Mouse (Mus musculus): ENCODE data around the gene Prima1. TPM values are rescaled to one million over a fixed set of nuclear protein-coding genes. Genes with fewer than 3 reads are reported as not detected.

Gene Prima1
- polyA plus RNA-seq, 1 experiment from 2014 or later = 0.51 TPM

DNA sequence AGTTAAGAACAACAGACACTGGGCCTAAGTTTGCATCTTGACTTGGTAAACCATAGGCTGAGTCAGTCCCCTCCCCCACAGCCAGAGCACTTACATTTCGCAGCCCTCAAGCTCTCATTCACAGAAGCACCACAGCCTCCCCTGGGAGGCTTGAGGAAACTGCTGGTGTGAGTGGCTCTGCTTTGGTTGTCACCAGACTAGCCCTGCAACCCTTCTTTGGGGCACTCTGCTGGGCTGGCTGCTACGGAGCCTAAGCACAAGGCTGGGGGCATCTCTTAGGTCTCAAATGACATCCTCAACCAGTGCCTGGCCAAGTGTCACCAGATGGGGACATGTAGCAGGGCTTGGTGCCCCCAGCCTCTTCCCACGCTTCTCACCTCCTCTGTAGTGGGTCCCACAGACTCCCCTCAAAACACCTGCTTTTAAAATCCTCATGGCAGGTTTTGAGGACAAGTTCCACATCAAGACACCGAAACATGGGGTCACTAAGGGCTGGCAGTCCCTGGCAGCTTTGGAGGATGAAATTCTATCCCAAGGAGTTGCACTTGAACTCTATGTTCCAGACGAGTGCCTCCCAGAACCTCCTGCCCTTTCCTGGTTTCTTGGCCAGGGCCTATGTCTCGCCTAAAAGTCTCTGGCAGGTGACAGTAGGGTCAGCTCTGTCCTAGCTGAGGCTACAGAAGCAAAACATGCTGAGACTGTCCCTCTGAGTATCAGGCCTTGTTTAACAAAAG, 25.9 kb downstream of the Prima1 start:
- Histone ChIP-seq H3K27ac (ENCODE audit: low read depth, low read length) (no peak overlapping the region), H3K4me3 (ENCODE audit: low read depth, low read length) (no peak overlapping the region), H3K36me3 (ENCODE audit: control insufficient read depth, insufficient read depth) (no peaks in the 10 kb centered on the region), H3K4me2 (replicated peaks; ENCODE audit: low read depth) (no peak overlapping the region), H3K4me1 (replicated peaks; ENCODE audit: control insufficient read depth, insufficient read depth, low read length) (no peaks in the 10 kb centered on the region), H3K9ac (ENCODE audit: low read depth, low read length) (no peak overlapping the region), H3K27me3 (replicated peaks; ENCODE audit: control insufficient read depth, insufficient read depth, low read length) (no peaks in the 10 kb centered on the region), H3K9me3 (ENCODE audit: control insufficient read depth) (no peaks in the 10 kb centered on the region)
- TF ChIP-seq CTCF (IDR thresholded peaks at IDR 0.05; ENCODE audit: low read depth) = no peak
- WGBS = 74% methylated on average over 6 of the region's 6 CpGs
- no peak for ATAC-seq

DNA sequence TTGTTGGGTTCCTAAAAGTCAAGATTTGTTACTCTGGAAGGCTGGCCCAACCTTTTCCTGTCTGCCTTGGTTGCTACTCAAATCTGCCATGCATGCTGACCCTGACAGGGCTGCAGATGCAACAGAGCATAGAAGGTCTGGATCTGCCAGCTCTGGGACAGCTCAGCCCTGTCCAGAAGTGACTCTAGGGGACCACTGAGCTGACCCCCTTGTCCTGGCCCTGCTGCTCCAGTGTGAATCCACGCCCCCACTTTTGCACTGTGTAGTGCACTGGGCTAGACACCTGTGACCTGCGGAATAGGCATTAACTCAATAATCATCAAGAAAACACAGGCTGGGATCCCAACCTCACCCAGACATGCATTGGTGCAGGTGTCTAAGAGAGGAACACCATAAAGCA, 27.2 kb downstream of the Prima1 start:
- Histone ChIP-seq H3K27me3 (replicated peaks; ENCODE audit: control insufficient read depth, insufficient read depth, low read length) (no peaks in the 10 kb centered on the region), H3K36me3 (ENCODE audit: control insufficient read depth, insufficient read depth) (no peaks in the 10 kb centered on the region), H3K4me3 (ENCODE audit: low read depth, low read length) (no peak overlapping the region), H3K4me2 (replicated peaks; ENCODE audit: low read depth) (no peak overlapping the region), H3K4me1 (replicated peaks; ENCODE audit: control insufficient read depth, insufficient read depth, low read length) (no peaks in the 10 kb centered on the region), H3K27ac (ENCODE audit: low read depth, low read length) (no peak overlapping the region), H3K9me3 (ENCODE audit: control insufficient read depth) (no peaks in the 10 kb centered on the region), H3K9ac (ENCODE audit: low read depth, low read length) (no peak overlapping the region)
- no peak for TF ChIP-seq CTCF (IDR thresholded peaks at IDR 0.05; ENCODE audit: low read depth)
- 89% methylated on average over 2 of the region's 2 CpGs for WGBS
- ATAC-seq = no peak

DNA sequence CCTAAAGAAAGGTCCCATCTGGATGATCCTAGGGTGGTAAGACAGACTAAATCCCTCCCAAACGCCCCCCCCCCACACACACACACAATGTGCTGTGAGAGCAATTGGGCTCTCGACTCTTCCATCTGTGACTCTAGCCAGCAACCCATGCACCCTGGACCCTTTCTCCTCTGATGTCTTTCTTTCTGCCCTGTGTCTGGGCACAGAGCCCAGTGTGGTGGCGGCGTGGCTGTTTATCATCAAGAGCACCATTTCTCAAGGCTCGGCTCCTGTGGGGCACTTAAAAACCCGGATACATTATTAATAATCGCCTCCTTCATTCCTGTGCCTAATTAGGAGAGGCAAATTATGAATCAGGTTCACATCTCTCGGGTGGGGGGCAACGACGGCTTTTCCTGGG, 27.7 kb downstream of the Prima1 start:
- TF ChIP-seq CTCF (IDR thresholded peaks at IDR 0.05; ENCODE audit: low read depth) = no peak
- Histone ChIP-seq H3K36me3 (ENCODE audit: control insufficient read depth, insufficient read depth) (no peaks in the 10 kb centered on the region), H3K27ac (ENCODE audit: low read depth, low read length) (no peak overlapping the region), H3K4me2 (replicated peaks; ENCODE audit: low read depth) (no peak overlapping the region), H3K4me1 (replicated peaks; ENCODE audit: control insufficient read depth, insufficient read depth, low read length) (no peaks in the 10 kb centered on the region), H3K9me3 (ENCODE audit: control insufficient read depth) (no peaks in the 10 kb centered on the region), H3K9ac (ENCODE audit: low read depth, low read length) (no peak overlapping the region), H3K4me3 (ENCODE audit: low read depth, low read length) (no peak overlapping the region), H3K27me3 (replicated peaks; ENCODE audit: control insufficient read depth, insufficient read depth, low read length) (no peaks in the 10 kb centered on the region)
- WGBS = 42% methylated on average over 10 of the region's 10 CpGs
- ATAC-seq = no peak

DNA sequence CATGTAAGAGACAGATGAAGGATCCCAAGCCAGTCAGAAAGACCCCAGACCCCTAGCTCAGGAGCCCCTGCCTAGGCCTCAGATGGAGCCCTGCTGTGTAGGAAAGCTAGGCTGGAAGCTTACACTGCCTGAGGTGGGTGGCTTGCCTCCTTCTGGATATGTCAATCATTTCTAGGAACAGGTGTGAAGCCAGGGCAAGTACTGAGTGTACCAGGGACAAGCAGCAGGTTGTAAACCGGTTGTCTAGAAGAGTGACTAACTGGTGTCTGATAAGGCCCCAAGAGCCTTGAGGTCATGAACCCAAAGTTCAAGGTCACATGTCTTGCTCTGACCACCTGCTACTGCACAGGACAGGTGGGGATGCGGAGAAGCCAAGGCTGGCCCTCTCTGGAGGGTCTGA, 28.4 kb downstream of the Prima1 start:
- Histone ChIP-seq H3K4me1 (replicated peaks; ENCODE audit: control insufficient read depth, insufficient read depth, low read length) (no peaks in the 10 kb centered on the region), H3K27me3 (replicated peaks; ENCODE audit: control insufficient read depth, insufficient read depth, low read length) (no peaks in the 10 kb centered on the region), H3K4me2 (replicated peaks; ENCODE audit: low read depth) (no peak overlapping the region), H3K27ac (ENCODE audit: low read depth, low read length) (no peak overlapping the region), H3K9me3 (ENCODE audit: control insufficient read depth) (no peaks in the 10 kb centered on the region), H3K36me3 (ENCODE audit: control insufficient read depth, insufficient read depth) (no peaks in the 10 kb centered on the region), H3K4me3 (ENCODE audit: low read depth, low read length) (no peak overlapping the region), H3K9ac (ENCODE audit: low read depth, low read length) (no peak overlapping the region)
- ATAC-seq = peak; percentile 12; the same call in 1 of the 2 replicates
- TF ChIP-seq CTCF (IDR thresholded peaks at IDR 0.05; ENCODE audit: low read depth) = no peak
- WGBS = 68% methylated on average over 2 of the region's 2 CpGs

DNA sequence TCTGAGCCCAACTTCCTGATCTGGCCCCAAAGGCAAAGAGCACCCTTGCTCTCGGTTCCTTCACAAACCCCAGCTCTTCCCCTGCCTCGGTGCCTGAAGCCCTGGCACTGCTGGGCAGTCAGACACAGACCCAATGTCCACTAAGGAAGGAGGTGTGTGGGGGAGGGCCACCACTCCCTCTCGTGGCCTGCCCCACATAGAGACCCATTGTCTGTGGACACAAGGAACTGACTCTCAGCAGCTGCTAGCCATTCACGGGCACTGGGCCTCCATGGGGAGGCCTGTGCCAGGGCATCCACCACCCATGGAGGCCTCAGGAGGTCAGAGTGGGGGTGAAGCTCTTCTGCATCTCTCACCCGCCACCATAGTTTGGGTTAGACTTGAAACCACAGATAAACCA, 30.9 kb downstream of the Prima1 start:
- TF ChIP-seq CTCF (IDR thresholded peaks at IDR 0.05; ENCODE audit: low read depth) = no peak
- Histone ChIP-seq H3K4me3 (ENCODE audit: low read depth, low read length) (no peak overlapping the region), H3K27me3 (replicated peaks; ENCODE audit: control insufficient read depth, insufficient read depth, low read length) (no peaks in the 10 kb centered on the region), H3K4me2 (replicated peaks; ENCODE audit: low read depth) (no peak overlapping the region), H3K9ac (ENCODE audit: low read depth, low read length) (no peak overlapping the region), H3K9me3 (ENCODE audit: control insufficient read depth) (no peaks in the 10 kb centered on the region), H3K27ac (ENCODE audit: low read depth, low read length) (no peak overlapping the region), H3K36me3 (ENCODE audit: control insufficient read depth, insufficient read depth) (no peaks in the 10 kb centered on the region), H3K4me1 (replicated peaks; ENCODE audit: control insufficient read depth, insufficient read depth, low read length) (no peaks in the 10 kb centered on the region)
- 73% methylated on average over 5 of the region's 5 CpGs for WGBS
- no peak for ATAC-seq

DNA sequence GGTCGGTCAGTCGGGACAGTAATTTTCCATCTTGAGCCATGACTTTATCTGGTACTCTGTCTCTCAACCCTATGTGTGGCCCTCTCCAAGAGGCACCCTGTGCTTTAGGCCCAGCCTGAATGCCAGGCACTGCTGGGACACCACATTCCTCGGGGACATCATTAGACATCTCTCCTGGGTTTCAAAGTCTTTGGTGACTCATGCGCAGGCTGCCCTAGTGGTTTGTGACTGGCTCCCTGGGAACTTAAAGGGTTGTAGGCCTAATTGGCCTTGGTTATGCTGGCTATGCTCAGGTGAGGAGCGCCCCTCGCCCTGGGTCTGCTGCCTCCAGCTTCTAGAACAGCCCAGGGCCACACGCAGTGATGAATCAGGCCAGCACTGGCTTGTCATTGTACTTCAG, 32.4 kb downstream of the Prima1 start:
- ATAC-seq = no peak
- Histone ChIP-seq H3K4me1 (replicated peaks; ENCODE audit: control insufficient read depth, insufficient read depth, low read length) (no peaks in the 10 kb centered on the region), H3K27ac (ENCODE audit: low read depth, low read length) (no peak overlapping the region), H3K36me3 (ENCODE audit: control insufficient read depth, insufficient read depth) (no peaks in the 10 kb centered on the region), H3K9ac (ENCODE audit: low read depth, low read length) (no peak overlapping the region), H3K4me2 (replicated peaks; ENCODE audit: low read depth) (no peak overlapping the region), H3K4me3 (ENCODE audit: low read depth, low read length) (no peak overlapping the region), H3K27me3 (replicated peaks; ENCODE audit: control insufficient read depth, insufficient read depth, low read length) (no peaks in the 10 kb centered on the region), H3K9me3 (ENCODE audit: control insufficient read depth) (no peaks in the 10 kb centered on the region)
- TF ChIP-seq CTCF (IDR thresholded peaks at IDR 0.05; ENCODE audit: low read depth) = no peak
- 84% methylated on average over 7 of the region's 7 CpGs for WGBS
